Mouse (Mus musculus) forebrain, postnatal 0 days (tissue): ENCODE data around the gene Shank1. TPM values are rescaled to one million over a fixed set of nuclear protein-coding genes. Genes with fewer than 3 reads are reported as not detected.

ENCODE experiments used
- ATAC-seq: fragments of 200-750 bp; cut with Nextera tagmentation; 2 replicates; pipeline ENCODE4 v1.8.0; 2017; ENCODE audit warnings: mild to moderate bottlenecking, moderate library complexity
- DNase-seq: peaks from one replicate; pipeline ENCODE4 v3.0.0-alpha.2; 2015
- H3K27ac ChIP-seq: fragments of 300-500 bp; sonication (generic); 2 replicates; pipeline ENCODE4 v1.5.1; 2014; ENCODE audit warnings: low read depth, mild to moderate bottlenecking, antibody characterized with exemption, low read length, moderate library complexity, mixed read lengths
- H3K27me3 ChIP-seq: fragments of 300-500 bp; sonication (generic); 2 replicates; pipeline ENCODE4 v1.6.1; 2014; ENCODE audit warnings: mild to moderate bottlenecking, low read length, mixed read lengths; ENCODE audit not compliant: insufficient read depth
- H3K36me3 ChIP-seq: fragments of 300-500 bp; sonication (generic); 2 replicates; pipeline ENCODE4 v1.6.1; 2014; ENCODE audit warnings: mild to moderate bottlenecking, moderate library complexity; ENCODE audit not compliant: insufficient read depth
- H3K4me1 ChIP-seq: fragments of 300-500 bp; sonication (generic); 2 replicates; pipeline ENCODE4 v1.6.1; 2014; ENCODE audit warnings: antibody characterized with exemption; ENCODE audit not compliant: insufficient read depth
- H3K4me2 ChIP-seq: fragments of 300-500 bp; sonication (generic); 2 replicates; pipeline ENCODE4 v1.6.1; 2014; ENCODE audit warnings: low read depth, mild to moderate bottlenecking, moderate library complexity
- H3K4me3 ChIP-seq: fragments of 300-500 bp; sonication (generic); 2 replicates; pipeline ENCODE4 v1.5.1; 2014; ENCODE audit warnings: low read depth, low read length, mixed read lengths
- H3K9ac ChIP-seq: fragments of 300-500 bp; sonication (generic); 2 replicates; pipeline ENCODE4 v1.6.1; 2014; ENCODE audit warnings: mild to moderate bottlenecking
- H3K9me3 ChIP-seq: fragments of 300-500 bp; sonication (generic); 2 replicates; pipeline ENCODE4 v1.6.1; 2016; ENCODE audit warnings: low read length
- CTCF ChIP-seq: sonication (generic); IDR thresholded peaks from 2 replicates; pipeline ENCODE4 v1.5.1; 2016; ENCODE audit warnings: antibody characterized with exemption, control low read depth, low read depth
- WGBS: fragments of 180-500 bp; shearing (Covaris S2); extraction: QIAGEN DNeasy Blood & Tissue Kit; methylation state at CpG from one replicate; pipeline ENCODE4 v1.1.7; 2014; 5-methylcytosine and 5-hydroxymethylcytosine counted together
- polyA plus RNA-seq: library from polyadenylated mRNA; unstranded; fragments of >200 nt; fragmentation: Nextera tagmentation; extraction: Ambion mirVana; gene quantifications from 2 replicates; pipeline ENCODE4 v1.2.1, GENCODE M21; 2015
- total RNA-seq: library from RNA; depleted of rRNA; stranded (reverse); fragments of >200 nt; gene quantifications from 2 replicates; pipeline ENCODE4 v1.2.3, GENCODE M21; 2014

Gene Shank1
- total and polyA plus RNA-seq, 2 experiments from 2014 or later, result 29.7 to 34.2 TPM

GRCm38 (mm10) chr7:44304463-44304774 lies 5.6 kb upstream of the Shank1 start:
- Histone ChIP-seq H3K9me3 (no peaks in the 10 kb centered on the region), H3K36me3 (no peaks in the 10 kb centered on the region), H3K9ac (peak overlapping the region; percentile 91), H3K4me1 (peaks cover 3% of the 10 kb centered on the region; the same call in 1 of the 2 replicates), H3K27me3 (no peaks in the 10 kb centered on the region), H3K4me2 (peak overlapping the region; percentile 77), H3K27ac (peak overlapping the region; percentile 95), H3K4me3 (peak overlapping the region; percentile 67)
- under 1% methylated on average over 25 of the region's 25 CpGs for WGBS
- no peak for TF ChIP-seq CTCF
- DNase-seq (no peak), ATAC-seq (peak; percentile 32)

GRCm38 (mm10) chr7:44304775-44305641 lies 5.0 kb upstream of the Shank1 start:
- H3K4me2 ChIP-seq, result peak overlapping the region; percentile 77

GRCm38 (mm10) chr7:44305686-44306085 lies 4.4 kb upstream of the Shank1 start:
- no peak overlapping the region; the same call in 1 of the 2 replicates for H3K9ac ChIP-seq
- H3K9me3 ChIP-seq, result no peaks in the 10 kb centered on the region
- H3K36me3 ChIP-seq, result no peaks in the 10 kb centered on the region
- no peaks in the 10 kb centered on the region for H3K27me3 ChIP-seq
- no peak for ATAC-seq
- H3K4me2 ChIP-seq, result peak overlapping the region; percentile 77
- H3K27ac ChIP-seq, result peak overlapping the region; percentile 95
- H3K4me3 ChIP-seq, result peak overlapping the region; percentile 14; the same call in 1 of the 2 replicates
- TF ChIP-seq CTCF, result no peak
- H3K4me1 ChIP-seq, result peaks cover 3% of the 10 kb centered on the region; the same call in 1 of the 2 replicates
- no peak for DNase-seq
- 7% methylated on average over 16 of the region's 16 CpGs for WGBS

More at GRCm38 (mm10) chr7:44304775-44305641, 5.0 kb upstream of the Shank1 start:
- no peaks in the 10 kb centered on the region for H3K36me3 ChIP-seq
- ATAC-seq (peak; percentile 95), DNase-seq (peak; percentile 99)
- H3K4me3 ChIP-seq, result peak overlapping the region; percentile 67
- H3K4me1 ChIP-seq, result peaks cover 3% of the 10 kb centered on the region; the same call in 1 of the 2 replicates
- peak overlapping the region; percentile 95 for H3K27ac ChIP-seq
- no peaks in the 10 kb centered on the region for H3K9me3 ChIP-seq
- TF ChIP-seq CTCF, result peak; percentile 48; the same call in 1 of the 2 replicates
- peak overlapping the region; percentile 91 for H3K9ac ChIP-seq
- 2% methylated on average over 49 of the region's 49 CpGs for WGBS
- no peaks in the 10 kb centered on the region for H3K27me3 ChIP-seq

- no peak for TF ChIP-seq CTCF
- Histone ChIP-seq H3K9me3 (no peaks in the 10 kb centered on the region), H3K36me3 (no peaks in the 10 kb centered on the region), H3K4me3 (peak within 1 kb of the TSS; percentile 14; the same call in 1 of the 2 replicates), H3K27ac (peak within 1 kb of the TSS; percentile 95), H3K4me2 (peak within 1 kb of the TSS; percentile 77), H3K27me3 (no peaks in the 10 kb centered on the region), H3K9ac (no peak within 1 kb of the TSS), H3K4me1 (peaks cover 3% of the 10 kb centered on the region; the same call in 1 of the 2 replicates)
- DNase-seq, result no peak
- 65% methylated on average over 6 of the region's 6 CpGs for WGBS
- ATAC-seq, result no peak
Observed at GRCm38 (mm10) chr7:44306516-44307240, 3.4 kb upstream of the Shank1 start, which contains the start of gene Clec11a. Gene Clec11a, minus strand, starts transcription at chr7:44306902.

- peak; percentile 47 for TF ChIP-seq CTCF
- H3K4me2 ChIP-seq, result no peak overlapping the region
- no peak overlapping the region for H3K4me3 ChIP-seq
- no peak overlapping the region for H3K9ac ChIP-seq
- ATAC-seq (no peak), DNase-seq (no peak)
- no peaks in the 10 kb centered on the region for H3K27me3 ChIP-seq
- WGBS, result 52% methylated on average over 9 of the region's 9 CpGs
- no peaks in the 10 kb centered on the region for H3K9me3 ChIP-seq
- no peaks in the 10 kb centered on the region; the same call in 1 of the 2 replicates for H3K36me3 ChIP-seq
- H3K27ac ChIP-seq, result no peak overlapping the region
- H3K4me1 ChIP-seq, result peaks cover 3% of the 10 kb centered on the region; the same call in 1 of the 2 replicates
Observed at GRCm38 (mm10) chr7:44307261-44308020, 2.6 kb upstream of the Shank1 start.

GRCm38 (mm10) chr7:44310285-44310877 lies 328 bp downstream of the Shank1 start:
- Histone ChIP-seq H3K4me2 (peak overlapping the region; percentile 94), H3K36me3 (peaks cover 27% of the 10 kb centered on the region), H3K9me3 (no peaks in the 10 kb centered on the region), H3K9ac (peak overlapping the region; percentile 77), H3K27me3 (no peaks in the 10 kb centered on the region), H3K4me1 (no peaks in the 10 kb centered on the region), H3K4me3 (peak overlapping the region; percentile 74), H3K27ac (peak overlapping the region; percentile 78)
- DNase-seq (peak; percentile 29), ATAC-seq (peak; percentile 19)
- TF ChIP-seq CTCF, result no peak
- WGBS, result under 1% methylated on average over 35 of the region's 40 CpGs
